Mouse (Mus musculus): ENCODE results near the gene Atg9b. TPM values are rescaled to one million over a fixed set of nuclear protein-coding genes. Genes with fewer than 3 reads are reported as not detected.

Atg9b gene
- 2.0 and 2.8 TPM in 2 replicates for polyA plus RNA-seq (2015; fragmentation: Nextera tagmentation; extraction: Ambion mirVana)

DNA sequence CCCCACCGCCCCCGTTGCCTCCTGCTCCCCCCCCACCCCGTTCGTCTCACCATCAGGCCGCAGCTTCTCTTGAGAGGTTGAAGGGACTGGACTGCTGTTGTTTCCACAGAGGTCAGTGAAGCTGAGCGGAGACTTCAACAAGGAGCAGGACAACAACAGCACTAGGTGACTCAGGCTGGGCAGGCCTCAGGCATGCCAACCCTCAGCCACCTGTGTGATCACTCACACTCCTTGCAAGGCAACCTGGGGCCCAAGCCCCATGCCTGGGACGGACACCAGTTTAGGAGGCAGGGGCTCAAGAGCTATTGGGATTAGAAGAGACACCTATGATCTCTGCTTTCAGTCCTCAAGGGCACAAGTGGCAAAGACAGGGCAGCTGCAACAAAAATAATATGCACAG lies at the start of gene Atg9b:
Gene Atg9b (minus strand): TSS at position 280 of the 400 bp plus-strand sequence.
- Histone ChIP-seq H3K4me3 (no peak within 1 kb of the TSS), H3K4me1 (peaks cover 24% of the 10 kb centered on the region), H3K4me2 (no peak within 1 kb of the TSS), H3K36me3 (no peaks in the 10 kb centered on the region), H3K27ac (no peak within 1 kb of the TSS), H3K9me3 (no peaks in the 10 kb centered on the region), H3K27me3 (peaks cover 22% of the 10 kb centered on the region), H3K9ac (no peak within 1 kb of the TSS)
- ATAC-seq (ENCODE audit: insufficient number of reproducible peaks, low FRiP score, low TSS enrichment, low read depth): no peak
- 77% methylated on average over 7 of the region's 7 CpGs for WGBS

DNA sequence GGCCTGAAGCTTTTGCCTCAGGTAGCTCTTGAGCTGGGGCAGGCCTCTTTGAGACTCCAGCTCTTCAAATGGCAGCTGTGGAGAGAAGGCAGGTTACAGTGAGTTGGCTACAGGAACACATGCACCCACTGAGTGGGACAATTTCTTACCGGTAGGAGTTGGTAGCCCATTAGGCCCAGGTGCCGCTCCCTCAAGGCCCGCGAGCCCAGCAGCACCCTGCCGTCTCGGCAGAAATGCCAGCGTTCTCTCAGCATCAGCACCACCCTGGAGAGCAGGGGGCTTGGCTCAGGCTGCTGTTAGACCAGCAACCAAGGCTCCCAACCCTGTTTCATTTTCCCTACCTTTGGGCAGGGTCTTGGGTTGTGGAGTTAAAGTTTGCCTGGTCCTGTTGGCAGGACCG lies 49.2 kb upstream of the Atg9b start:
- Histone ChIP-seq H3K36me3 (peaks cover 73% of the 10 kb centered on the region), H3K27me3 (no peaks in the 10 kb centered on the region)

DNA sequence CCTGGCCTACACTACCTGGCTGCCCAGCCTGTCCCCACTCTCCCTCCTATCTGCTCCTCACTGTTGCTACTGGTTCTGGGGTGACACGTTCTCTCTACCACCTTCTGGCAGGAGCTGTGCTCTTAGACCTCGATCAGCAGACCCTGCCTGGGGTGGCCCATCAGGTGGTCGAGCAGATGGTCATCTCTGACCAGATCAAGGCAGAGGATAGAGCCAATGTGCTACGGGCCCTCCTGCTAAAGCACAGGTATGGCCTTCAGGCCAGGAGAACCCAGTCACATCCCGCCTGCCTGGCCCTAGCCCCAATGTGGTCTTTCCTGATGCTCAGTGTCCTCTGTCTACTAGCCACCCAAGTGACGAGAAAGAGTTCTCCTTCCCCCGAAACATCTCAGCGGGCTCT lies 42.0 kb upstream of the Atg9b start:
- Histone ChIP-seq H3K36me3 (peaks cover 98% of the 10 kb centered on the region), H3K4me3 (no peak overlapping the region), H3K4me2 (no peak overlapping the region), H3K27ac (no peak overlapping the region), H3K27me3 (no peaks in the 10 kb centered on the region), H3K4me1 (peaks cover 1% of the 10 kb centered on the region; the same call in 1 of the 2 replicates), H3K9me3 (no peaks in the 10 kb centered on the region), H3K9ac (no peak overlapping the region)
- ATAC-seq (ENCODE audit: insufficient number of reproducible peaks, low FRiP score, low TSS enrichment, low read depth): no peak
- 86% methylated on average over 8 of the region's 8 CpGs for WGBS

More for the DNA sequence above, 49.2 kb upstream of the Atg9b start:
- H3K4me3 ChIP-seq: no peak overlapping the region
- WGBS: 90% methylated on average over 8 of the region's 8 CpGs
- ATAC-seq (ENCODE audit: insufficient number of reproducible peaks, low FRiP score, low TSS enrichment, low read depth): no peak
- H3K4me1 ChIP-seq: peaks cover 21% of the 10 kb centered on the region
- no peaks in the 10 kb centered on the region for H3K9me3 ChIP-seq
- H3K27ac ChIP-seq: no peak overlapping the region
- H3K9ac ChIP-seq: no peak overlapping the region
- no peak overlapping the region for H3K4me2 ChIP-seq

DNA sequence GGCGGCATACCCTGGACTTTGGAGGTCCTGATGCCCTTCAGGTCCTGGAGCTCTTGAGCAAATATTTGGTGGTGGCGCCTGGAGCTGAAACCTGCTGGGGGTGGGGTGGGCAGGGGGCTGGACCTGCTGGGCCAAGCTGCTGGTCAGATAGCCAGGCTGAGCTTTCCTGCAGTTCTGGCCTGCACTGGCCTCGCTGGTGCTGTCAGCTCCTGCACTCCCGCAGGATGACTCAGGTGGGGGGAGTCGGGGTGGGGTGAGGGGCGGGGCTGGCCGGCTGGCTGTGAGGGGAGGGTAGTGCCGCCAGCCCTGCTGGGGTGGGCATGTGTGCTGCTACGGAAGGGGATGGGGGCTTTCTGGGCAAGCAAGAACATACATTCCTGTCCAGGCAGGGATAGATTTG lies 36.7 kb upstream of the Atg9b start:
- no peak overlapping the region for H3K9ac ChIP-seq
- H3K4me3 ChIP-seq: no peak overlapping the region
- WGBS: 18% methylated on average over 9 of the region's 9 CpGs
- H3K9me3 ChIP-seq: no peaks in the 10 kb centered on the region
- peaks cover 46% of the 10 kb centered on the region for H3K4me1 ChIP-seq
- H3K27me3 ChIP-seq: no peaks in the 10 kb centered on the region
- 0 out of 2 replicates have a peak overlapping the region, but pooled peaks have one; percentile 1 for H3K4me2 ChIP-seq
- H3K27ac ChIP-seq: no peak overlapping the region
- H3K36me3 ChIP-seq: peaks cover 49% of the 10 kb centered on the region
- no peak for ATAC-seq (ENCODE audit: insufficient number of reproducible peaks, low FRiP score, low TSS enrichment, low read depth)

DNA sequence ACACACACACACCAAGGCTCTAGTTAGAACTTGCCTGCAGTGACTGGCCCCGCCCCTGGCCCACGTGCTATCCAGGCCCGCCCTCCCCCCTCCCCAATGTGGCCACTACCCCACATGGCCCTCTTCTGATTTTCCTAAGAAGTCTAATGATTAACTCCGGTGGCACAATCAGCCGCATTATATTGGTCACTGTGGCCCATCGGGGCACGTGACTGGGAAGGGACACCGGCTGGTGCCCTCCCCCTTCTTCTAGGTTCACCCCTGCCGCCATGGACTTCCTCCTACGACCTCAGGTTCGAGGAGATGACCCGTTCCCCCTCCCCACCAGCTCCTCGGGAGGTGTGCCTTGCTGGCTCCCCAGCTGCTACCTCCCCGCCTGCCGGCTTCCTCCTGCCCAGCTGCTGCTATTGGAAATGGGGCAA lies 36.0 kb upstream of the Atg9b start:
- H3K36me3 ChIP-seq: peaks cover 43% of the 10 kb centered on the region
- WGBS: 10% methylated on average over 15 of the region's 15 CpGs
- H3K4me2 ChIP-seq: peak overlapping the region; percentile 1; the same call in 1 of the 2 replicates
- no peak overlapping the region for H3K27ac ChIP-seq
- H3K9ac ChIP-seq: no peak overlapping the region
- no peaks in the 10 kb centered on the region for H3K9me3 ChIP-seq
- no peaks in the 10 kb centered on the region for H3K27me3 ChIP-seq
- peaks cover 47% of the 10 kb centered on the region for H3K4me1 ChIP-seq
- no peak for ATAC-seq (ENCODE audit: insufficient number of reproducible peaks, low FRiP score, low TSS enrichment, low read depth)
- no peak overlapping the region for H3K4me3 ChIP-seq

DNA sequence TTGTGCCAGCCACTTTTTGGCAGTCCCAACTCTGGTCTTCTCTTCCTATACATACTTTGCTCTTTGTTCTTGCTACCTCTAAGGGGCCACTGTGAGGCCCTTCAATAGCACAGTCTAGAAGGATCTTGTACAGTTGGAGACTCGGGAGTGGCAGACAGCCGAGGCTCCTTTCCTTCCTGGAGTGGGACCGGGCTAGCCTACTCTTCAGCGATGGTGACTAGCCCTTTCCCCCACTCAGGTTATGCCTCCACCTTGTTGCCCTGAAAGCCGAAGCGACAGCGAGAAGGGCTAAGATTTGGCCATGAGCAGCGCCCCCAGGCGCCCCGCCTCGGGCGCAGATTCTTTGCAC lies 35.3 kb upstream of the Atg9b start:
- Histone ChIP-seq H3K36me3 (peaks cover 35% of the 10 kb centered on the region), H3K9ac (no peak overlapping the region), H3K4me2 (peak overlapping the region; percentile 83), H3K27ac (peak overlapping the region; percentile 23; the same call in 1 of the 2 replicates), H3K27me3 (no peaks in the 10 kb centered on the region), H3K4me3 (peak overlapping the region; percentile 65; the same call in 1 of the 2 replicates), H3K9me3 (no peaks in the 10 kb centered on the region), H3K4me1 (peaks cover 55% of the 10 kb centered on the region)
- ATAC-seq (ENCODE audit: insufficient number of reproducible peaks, low FRiP score, low TSS enrichment, low read depth): no peak
- WGBS: 21% methylated on average over 12 of the region's 12 CpGs

DNA sequence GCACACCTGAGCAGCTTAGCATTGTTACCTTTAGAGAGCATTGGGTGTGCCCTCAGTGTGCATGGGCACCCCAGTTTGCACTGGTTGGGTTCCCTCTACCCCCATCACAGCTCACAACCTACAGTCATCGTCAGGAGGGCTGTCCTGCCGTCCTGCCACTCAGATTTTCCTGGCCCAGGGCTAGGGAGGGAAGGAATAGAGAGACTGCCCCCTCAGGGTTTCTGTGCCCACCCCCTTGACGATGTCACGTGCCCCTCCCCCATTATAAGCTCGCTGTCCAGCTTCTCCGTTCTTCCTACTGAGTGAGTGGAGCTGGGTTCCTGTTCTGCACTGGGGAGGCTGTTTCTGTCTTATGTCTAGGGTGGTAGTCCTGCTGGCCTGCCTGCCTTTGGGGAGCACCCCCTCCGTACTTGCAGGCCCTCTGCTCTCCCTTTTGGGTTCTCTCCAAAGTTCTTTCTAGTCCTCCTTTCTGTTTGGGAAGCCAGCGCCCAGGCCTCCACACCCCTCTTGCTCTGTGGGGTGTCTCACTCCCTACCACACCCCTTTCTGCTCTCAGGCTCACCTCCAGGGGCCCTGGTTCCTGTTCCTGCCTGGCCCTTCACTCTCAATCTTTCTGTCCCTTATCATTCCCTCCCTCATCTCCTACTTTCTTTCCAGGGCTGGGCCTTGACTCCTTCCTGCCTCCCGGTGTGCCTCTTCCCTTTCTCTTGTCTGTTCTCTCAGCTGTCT lies 34.8 kb upstream of the Atg9b start:
- Histone ChIP-seq H3K27me3 (no peaks in the 10 kb centered on the region), H3K4me3 (peak overlapping the region; percentile 65), H3K9ac (peak overlapping the region; percentile 78), H3K36me3 (peaks cover 30% of the 10 kb centered on the region), H3K9me3 (no peaks in the 10 kb centered on the region), H3K27ac (peak overlapping the region; percentile 94; the same call in 1 of the 2 replicates), H3K4me2 (peak overlapping the region; percentile 83), H3K4me1 (peaks cover 57% of the 10 kb centered on the region)
- no peak for ATAC-seq (ENCODE audit: insufficient number of reproducible peaks, low FRiP score, low TSS enrichment, low read depth)
- WGBS: 14% methylated on average over 9 of the region's 9 CpGs

DNA sequence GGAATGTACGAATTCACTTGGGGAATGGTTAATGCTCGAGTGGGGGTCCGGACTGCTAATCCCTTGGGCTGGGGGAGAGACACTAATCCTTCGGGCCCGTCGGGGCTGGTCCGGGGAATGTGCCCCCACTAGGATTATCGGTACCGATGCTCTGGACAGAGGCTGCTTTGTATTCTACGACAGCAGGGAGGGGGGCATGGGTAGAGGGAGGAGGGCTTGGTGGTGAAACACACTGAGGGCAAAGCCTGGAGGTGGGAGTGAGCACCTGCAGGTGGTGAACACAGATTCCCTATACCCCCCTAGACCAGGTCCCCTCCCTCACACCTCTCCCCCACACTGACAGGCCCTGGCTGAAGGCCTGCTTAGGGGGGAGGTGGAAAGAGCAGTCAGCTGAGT lies 34.1 kb upstream of the Atg9b start:
- H3K27me3 ChIP-seq: no peaks in the 10 kb centered on the region
- H3K27ac ChIP-seq: peak overlapping the region; percentile 94
- no peaks in the 10 kb centered on the region for H3K9me3 ChIP-seq
- under 1% methylated on average over 10 of the region's 10 CpGs for WGBS
- H3K4me3 ChIP-seq: peak overlapping the region; percentile 65
- H3K4me1 ChIP-seq: peaks cover 57% of the 10 kb centered on the region
- peaks cover 26% of the 10 kb centered on the region for H3K36me3 ChIP-seq
- ATAC-seq (ENCODE audit: insufficient number of reproducible peaks, low FRiP score, low TSS enrichment, low read depth): no peak
- H3K4me2 ChIP-seq: peak overlapping the region; percentile 83
- peak overlapping the region; percentile 78 for H3K9ac ChIP-seq

DNA sequence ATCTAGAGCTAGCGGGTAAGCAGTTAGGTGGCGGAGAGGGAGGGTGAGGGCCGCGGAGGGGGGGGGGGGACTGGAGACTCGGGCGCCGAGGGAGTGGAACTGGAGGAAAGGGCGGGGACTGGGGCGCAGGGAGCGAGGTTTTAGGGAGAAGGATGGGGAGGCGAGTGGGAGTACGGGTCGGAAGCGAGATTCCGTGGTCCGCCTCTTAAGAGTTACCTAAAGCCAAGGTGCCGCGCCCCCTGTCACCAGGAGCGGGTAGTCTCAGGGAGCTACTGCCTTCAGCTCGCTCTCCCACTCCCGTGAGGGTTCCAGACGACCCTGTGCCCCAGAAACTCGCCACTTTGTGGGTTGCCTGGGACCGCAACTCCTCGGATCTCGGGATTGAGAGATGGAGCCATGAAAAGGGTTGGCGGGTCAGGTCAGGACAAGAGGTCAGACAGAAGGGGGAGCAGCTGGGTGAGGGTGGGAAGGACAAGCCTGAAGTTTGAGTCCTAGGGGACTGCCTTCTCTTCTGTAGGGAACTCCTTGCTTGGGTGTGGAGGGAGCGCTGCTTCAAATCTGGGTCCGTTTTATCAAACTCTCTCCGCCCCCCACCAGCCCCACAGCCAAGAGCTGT lies 33.6 kb upstream of the Atg9b start:
- H3K9ac ChIP-seq: peak overlapping the region; percentile 78
- peak overlapping the region; percentile 65 for H3K4me3 ChIP-seq
- under 1% methylated on average over 25 of the region's 30 CpGs for WGBS
- no peak for ATAC-seq (ENCODE audit: insufficient number of reproducible peaks, low FRiP score, low TSS enrichment, low read depth)
- H3K36me3 ChIP-seq: peaks cover 24% of the 10 kb centered on the region
- H3K9me3 ChIP-seq: no peaks in the 10 kb centered on the region
- H3K4me2 ChIP-seq: peak overlapping the region; percentile 83
- H3K27ac ChIP-seq: peak overlapping the region; percentile 94
- peaks cover 57% of the 10 kb centered on the region for H3K4me1 ChIP-seq
- no peaks in the 10 kb centered on the region for H3K27me3 ChIP-seq

DNA sequence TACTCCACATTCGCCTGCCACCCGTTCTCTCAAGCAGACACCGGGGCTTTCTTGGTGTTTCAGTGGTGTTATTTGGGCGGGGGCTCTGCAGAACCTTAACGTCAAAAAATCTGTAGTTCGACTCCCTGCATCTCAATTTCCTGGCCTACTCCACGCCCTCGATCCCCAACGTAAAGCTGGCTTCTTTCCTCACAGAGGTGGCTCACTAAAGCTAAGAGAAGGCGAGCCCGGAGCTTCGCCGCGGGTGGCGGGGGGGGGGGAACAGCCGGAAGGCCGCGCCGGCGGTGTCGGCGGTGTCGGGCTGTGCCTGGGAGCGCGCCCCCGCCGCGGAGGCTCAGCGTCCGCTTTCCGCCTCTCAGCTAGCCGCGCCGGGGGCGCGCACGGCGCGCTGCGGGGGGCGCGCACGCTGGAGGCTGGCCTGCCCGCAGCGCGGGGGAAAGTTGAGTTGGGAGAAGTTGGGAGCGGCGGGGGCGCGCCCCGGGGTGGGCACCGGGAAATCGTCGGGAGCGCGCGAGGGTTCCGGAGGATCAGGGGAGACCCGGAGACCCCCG lies 33.0 kb upstream of the Atg9b start:
- peak overlapping the region; percentile 94 for H3K27ac ChIP-seq
- H3K27me3 ChIP-seq: no peaks in the 10 kb centered on the region
- WGBS: 2% methylated on average over 50 of the region's 60 CpGs
- H3K36me3 ChIP-seq: peaks cover 24% of the 10 kb centered on the region
- 0 out of 2 replicates have a peak, but pooled peaks have one; percentile 6 for ATAC-seq (ENCODE audit: insufficient number of reproducible peaks, low FRiP score, low TSS enrichment, low read depth)
- no peaks in the 10 kb centered on the region for H3K9me3 ChIP-seq
- peak overlapping the region; percentile 83 for H3K4me2 ChIP-seq
- H3K4me3 ChIP-seq: peak overlapping the region; percentile 65
- peak overlapping the region; percentile 78 for H3K9ac ChIP-seq
- H3K4me1 ChIP-seq: peaks cover 57% of the 10 kb centered on the region

DNA sequence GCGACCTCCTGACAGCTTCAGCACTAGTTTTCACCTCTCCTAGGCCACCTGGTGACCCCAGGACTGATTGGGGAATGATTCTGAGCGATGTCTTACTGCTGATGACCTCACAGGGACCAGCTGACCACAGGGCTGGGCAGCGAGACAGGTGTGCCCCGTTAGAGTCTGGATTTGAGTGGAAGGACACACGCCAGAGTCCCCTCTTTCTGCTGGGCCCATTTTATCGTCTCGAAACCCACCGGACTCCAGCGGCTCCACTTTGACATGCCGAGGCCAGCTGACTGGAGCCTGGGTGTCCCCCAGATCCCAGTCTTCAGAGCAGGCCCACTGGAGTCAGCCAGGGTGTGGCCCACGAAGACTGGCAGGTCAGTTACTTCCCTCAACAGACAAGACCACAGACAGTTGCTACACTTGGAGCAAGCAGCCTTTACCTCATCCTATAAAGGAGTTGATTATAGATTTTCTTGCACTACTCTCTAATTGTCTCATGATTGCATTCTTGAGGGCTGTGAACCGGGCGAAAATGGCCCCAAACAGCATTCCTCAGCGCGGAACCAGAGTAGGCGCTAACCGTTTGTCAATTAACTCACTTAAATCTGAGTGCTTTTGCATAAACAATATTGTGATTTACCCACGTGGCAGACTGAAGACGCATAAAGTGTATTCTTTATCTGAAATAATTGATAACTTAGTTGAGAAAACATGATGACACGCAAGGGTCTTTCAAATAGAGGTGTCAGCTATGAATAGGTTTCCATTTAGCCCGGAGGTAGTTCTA lies 32.2 kb upstream of the Atg9b start:
- Histone ChIP-seq H3K36me3 (peaks cover 24% of the 10 kb centered on the region), H3K27me3 (no peaks in the 10 kb centered on the region), H3K4me1 (peaks cover 57% of the 10 kb centered on the region), H3K9ac (peak overlapping the region; percentile 60), H3K9me3 (no peaks in the 10 kb centered on the region), H3K27ac (peak overlapping the region; percentile 94), H3K4me2 (peak overlapping the region; percentile 83), H3K4me3 (peak overlapping the region; percentile 65)
- 10% methylated on average over 21 of the region's 21 CpGs for WGBS
- no peak for ATAC-seq (ENCODE audit: insufficient number of reproducible peaks, low FRiP score, low TSS enrichment, low read depth)

Measured in limb, embryonic 15.5 days (tissue).